Mouse (Mus musculus) cerebellum, adult 2 months (tissue): Measurements from ENCODE around the gene Psmd13. TPM values are rescaled to one million over a fixed set of nuclear protein-coding genes. Genes with fewer than 3 reads are reported as not detected.

Experiments
- DNase-seq, 2 experiments: peaks; one replicate each; pipeline ENCODE4 v3.0.0; 2021
- H3K27ac ChIP-seq: fragments of 200-500 bp; 2 replicates; pipeline ENCODE4 v1.5.1; 2012; ENCODE audit warnings: low read length, control low read depth, inconsistent platforms; ENCODE audit not compliant: insufficient read depth
- H3K27me3 ChIP-seq: fragments of 200-500 bp; 2 replicates; pipeline ENCODE4 v1.6.1; 2012; ENCODE audit warnings: inconsistent platforms, mild to moderate bottlenecking, low read length, moderate library complexity; ENCODE audit not compliant: control insufficient read depth, insufficient read depth
- H3K4me1 ChIP-seq: fragments of 200-500 bp; 2 replicates; pipeline ENCODE4 v1.6.1; 2011; ENCODE audit warnings: low read length; ENCODE audit not compliant: control insufficient read depth, insufficient read depth
- H3K4me3 ChIP-seq: fragments of 200-500 bp; replicated peaks from 2 replicates; pipeline ENCODE3; 2011; ENCODE audit warnings: mild to moderate bottlenecking, low read depth, low read length, control low read depth; ENCODE audit not compliant: insufficient read depth
- CTCF ChIP-seq: fragments of 200-500 bp; IDR thresholded peaks from 2 replicates; pipeline ENCODE4 v1.5.1; 2011; ENCODE audit warnings: low read depth, mild to moderate bottlenecking, control low read depth, low read length, moderate library complexity, borderline replicate concordance; ENCODE audit not compliant: insufficient read depth
- POLR2A ChIP-seq: fragments of 200-500 bp; IDR thresholded peaks from 2 replicates; pipeline ENCODE4 v1.6.1; 2011; ENCODE audit warnings: low read length, control low read depth, borderline replicate concordance; ENCODE audit not compliant: insufficient read depth
- WGBS: fragments of 180-500 bp; shearing (Covaris S2); methylation state at CpG from one replicate; pipeline ENCODE4 v1.1.7; 2018; 5-methylcytosine and 5-hydroxymethylcytosine counted together
- polyA plus RNA-seq: library from polyadenylated mRNA; depleted of rRNA; stranded (reverse); fragments of >200 nt; gene quantifications from 2 replicates; pipeline ENCODE4 v1.2.3, GENCODE M21; 2012; rRNA removed

Psmd13 gene
- 107 and 109 TPM in 2 replicates for polyA plus RNA-seq

- under 1% methylated on average over 58 of the region's 59 CpGs for WGBS
- peak; percentile 93 to 94 for DNase-seq
- TF ChIP-seq CTCF (no peak), POLR2A (peak; percentile 82)
- Histone ChIP-seq H3K4me1 (no peaks in the 10 kb centered on the region; the same call in 1 of the 2 replicates), H3K27ac (peak within 1 kb of the TSS; percentile 76), H3K4me3 (peak within 1 kb of the TSS; percentile 98), H3K27me3 (no peaks in the 10 kb centered on the region)
These were observed at the start of gene Psmd13, which contains the start of gene Sirt3 for GRCm38 (mm10) chr7:140881696-140882468. Gene Psmd13 (plus strand): TSS chr7:140881968. Gene Sirt3 (minus strand): TSS chr7:140882309.

- H3K27ac ChIP-seq: no peak overlapping the region
- TF ChIP-seq POLR2A: no peak
- no peak for TF ChIP-seq CTCF
- no peak overlapping the region for H3K4me3 ChIP-seq
- WGBS: 82% methylated on average over 4 of the region's 4 CpGs
- no peaks in the 10 kb centered on the region for H3K4me1 ChIP-seq
- no peak for DNase-seq
- no peaks in the 10 kb centered on the region for H3K27me3 ChIP-seq
These were observed 48.4 kb upstream of the Psmd13 start for GRCm38 (mm10) chr7:140833341-140833740.

- WGBS: 57% methylated on average over 20 of the region's 20 CpGs
- TF ChIP-seq POLR2A (no peak), CTCF (no peak)
- H3K4me3 ChIP-seq: no peak within 1 kb of the TSS
- H3K4me1 ChIP-seq: no peaks in the 10 kb centered on the region
- no peaks in the 10 kb centered on the region for H3K27me3 ChIP-seq
- H3K27ac ChIP-seq: no peak within 1 kb of the TSS
- no peak for DNase-seq
These were observed 46.6 kb upstream of the Psmd13 start, which contains the start of gene Urah for GRCm38 (mm10) chr7:140834968-140835757. Gene Urah (plus strand): TSS chr7:140835018.

GRCm38 (mm10) chr7:140835758-140836087, 46.0 kb upstream of the Psmd13 start:
- H3K4me1 ChIP-seq: no peaks in the 10 kb centered on the region
- DNase-seq: no peak
- H3K4me3 ChIP-seq: no peak overlapping the region
- H3K27ac ChIP-seq: no peak overlapping the region
- WGBS: 84% methylated on average over 2 of the region's 2 CpGs
- TF ChIP-seq POLR2A: no peak
- no peak for TF ChIP-seq CTCF
- no peaks in the 10 kb centered on the region for H3K27me3 ChIP-seq

- H3K27me3 ChIP-seq: no peaks in the 10 kb centered on the region
- H3K4me1 ChIP-seq: no peaks in the 10 kb centered on the region
- no peak for DNase-seq
- H3K4me3 ChIP-seq: no peak overlapping the region
- WGBS: 62% methylated on average over 9 of the region's 9 CpGs
- H3K27ac ChIP-seq: no peak overlapping the region
- TF ChIP-seq POLR2A (no peak), CTCF (no peak)
These were observed 45.3 kb upstream of the Psmd13 start for GRCm38 (mm10) chr7:140836243-140837115.

- 54% methylated on average over 5 of the region's 5 CpGs for WGBS
- DNase-seq: no peak
- TF ChIP-seq POLR2A: no peak
- no peak for TF ChIP-seq CTCF
These were observed 42.2 kb upstream of the Psmd13 start for GRCm38 (mm10) chr7:140839556-140839955.

More at GRCm38 (mm10) chr7:140839556-140839955, 42.2 kb upstream of the Psmd13 start:
- Histone ChIP-seq H3K27ac (no peak overlapping the region), H3K4me1 (no peaks in the 10 kb centered on the region), H3K4me3 (no peak overlapping the region), H3K27me3 (no peaks in the 10 kb centered on the region)
